Mouse (Mus musculus): ENCODE results near the gene Frmd4b.

Gene Frmd4b

GRCm38 (mm10) chr6:97578210-97578609 is 39.1 kb downstream of the Frmd4b start:
- DNase-seq, result no peak

- DNase-seq, result no peak
Observed at GRCm38 (mm10) chr6:97577349-97577748, 40.0 kb downstream of the Frmd4b start.

GRCm38 (mm10) chr6:97576565-97577346 is 40.6 kb downstream of the Frmd4b start:
- DNase-seq, result no peak

GRCm38 (mm10) chr6:97576096-97576495 is 41.2 kb downstream of the Frmd4b start:
- DNase-seq, result no peak

GRCm38 (mm10) chr6:97574973-97575372 is 42.4 kb downstream of the Frmd4b start:
- no peak for DNase-seq

- DNase-seq, result no peak
Observed at GRCm38 (mm10) chr6:97572226-97572625, 45.1 kb downstream of the Frmd4b start.

GRCm38 (mm10) chr6:97568538-97568937 is 48.8 kb downstream of the Frmd4b start:
- no peak for DNase-seq

- DNase-seq, result no peak
Observed at GRCm38 (mm10) chr6:97566746-97567145, 50.6 kb downstream of the Frmd4b start.

GRCm38 (mm10) chr6:97557147-97557546 is 60.2 kb downstream of the Frmd4b start:
- no peak for DNase-seq

GRCm38 (mm10) chr6:97555637-97556036 is 61.7 kb downstream of the Frmd4b start:
- DNase-seq, result no peak

GRCm38 (mm10) chr6:97553431-97553830 is 63.9 kb downstream of the Frmd4b start:
- DNase-seq, result no peak

GRCm38 (mm10) chr6:97552573-97552972 is 64.8 kb downstream of the Frmd4b start:
- DNase-seq, result no peak

GRCm38 (mm10) chr6:97551884-97552283 is 65.5 kb downstream of the Frmd4b start:
- no peak for DNase-seq

GRCm38 (mm10) chr6:97551161-97551560 is 66.2 kb downstream of the Frmd4b start:
- no peak for DNase-seq

GRCm38 (mm10) chr6:97540458-97540857 is 76.9 kb downstream of the Frmd4b start:
- no peak for DNase-seq

GRCm38 (mm10) chr6:97535763-97536445 is 81.4 kb downstream of the Frmd4b start:
- no peak for DNase-seq

- DNase-seq, result peak in 1 of 2 experiments; percentile 52
Observed at GRCm38 (mm10) chr6:97531043-97531442, 86.3 kb downstream of the Frmd4b start.

- no peak for DNase-seq
Observed at GRCm38 (mm10) chr6:97528961-97529680, 88.2 kb downstream of the Frmd4b start.

GRCm38 (mm10) chr6:97526092-97526491 is 91.2 kb downstream of the Frmd4b start:
- DNase-seq, result peak; percentile 33 to 55

GRCm38 (mm10) chr6:97523118-97523517 is 94.2 kb downstream of the Frmd4b start:
- peak; percentile 79 to 82 for DNase-seq

- peak in 1 of 2 experiments; percentile 23 for DNase-seq
Observed at GRCm38 (mm10) chr6:97521279-97522038, 95.9 kb downstream of the Frmd4b start.

GRCm38 (mm10) chr6:97520566-97520965 is 96.8 kb downstream of the Frmd4b start:
- no peak for DNase-seq

- peak; percentile 59 to 77 for DNase-seq
Observed at GRCm38 (mm10) chr6:97519553-97519952, 97.8 kb downstream of the Frmd4b start.
